In genomic region chr1:35402995-35403394, GRCm38 (mm10) we compare ENCODE assay signal across 12 mouse cellular contexts.
DNase-seq lines count a peak whose midpoint lies in the region.
"Had no signal": no experiment of that assay in that cellular context is flagged by ENCODE, and none has a peak within 500 bp of the region (broad histone marks: within the 10 kb centered on the region; RNA-seq: fewer than 3 reads in every experiment).

No protein-coding gene starts in this region.

- peak; percentile 25 to 34 for DNase-seq in frontal cortex, postnatal 36 days (ENCODE audit: low spot score in 2 of 2)
- no peak for DNase-seq in frontal cortex, postnatal 14 days (ENCODE audit: low spot score in 2 of 2)
- DNase-seq in right cerebral cortex, adult 2 months (ENCODE audit: low spot score in 2 of 2), result peak; percentile 28 to 34
- no peak for DNase-seq in right cerebral cortex, postnatal 4 days
- peak; percentile 29 for DNase-seq in right cerebral cortex, postnatal 25 days
- DNase-seq in thymus, postnatal 25 days, result no peak
- DNase-seq: adrenal gland, adult 2 months; adrenal gland, postnatal 10 days; adrenal gland, postnatal 25 days; cerebellum, adult 11-12 months; cerebellum, adult 2 months; cerebellum, adult 9-10 months had no signal

Comparison
In these comparisons a context has a peak if more than half of its experiments do, and no peak if none do; other contexts are left out.
1. DNase-seq: peak in frontal cortex, postnatal 36 days (2 of 2), right cerebral cortex, adult 2 months (2 of 2) and right cerebral cortex, postnatal 25 days (single experiment); none in frontal cortex, postnatal 14 days (0 of 2), right cerebral cortex, postnatal 4 days (single experiment) and thymus, postnatal 25 days (single experiment).